Mouse (Mus musculus) lung, embryonic 15.5 days (tissue): Measurements from ENCODE around the gene Ldhc. TPM values are rescaled to one million over a fixed set of nuclear protein-coding genes. Genes with fewer than 3 reads are reported as not detected.

Experiments used
- ATAC-seq: fragments of 200-750 bp; cut with Nextera tagmentation; 2 replicates; pipeline ENCODE4 v1.8.0; 2017; ENCODE audit warnings: moderate number of reproducible peaks, borderline replicate concordance; ENCODE audit not compliant: low FRiP score, low TSS enrichment; ENCODE audit errors: extremely low read depth
- H3K27ac ChIP-seq: fragments of 300-500 bp; sonication (generic); 2 replicates; pipeline ENCODE4 v1.5.1; 2015; ENCODE audit warnings: moderate library complexity, mild to moderate bottlenecking, inconsistent platforms
- H3K27me3 ChIP-seq: fragments of 300-500 bp; sonication (generic); 2 replicates; pipeline ENCODE4 v1.6.1; 2015; ENCODE audit warnings: inconsistent platforms
- H3K36me3 ChIP-seq: fragments of 300-500 bp; sonication (generic); 2 replicates; pipeline ENCODE4 v1.6.1; 2015; ENCODE audit warnings: inconsistent platforms
- H3K4me1 ChIP-seq: fragments of 300-500 bp; sonication (generic); 2 replicates; pipeline ENCODE4 v1.6.1; 2015; ENCODE audit warnings: inconsistent platforms
- H3K4me2 ChIP-seq: fragments of 300-500 bp; sonication (generic); 2 replicates; pipeline ENCODE4 v1.6.1; 2015; ENCODE audit warnings: inconsistent platforms, mild to moderate bottlenecking, moderate library complexity
- H3K4me3 ChIP-seq: fragments of 300-500 bp; sonication (generic); 2 replicates; pipeline ENCODE4 v1.5.1; 2015; ENCODE audit warnings: mild to moderate bottlenecking, inconsistent platforms
- H3K9ac ChIP-seq: fragments of 300-500 bp; sonication (generic); 2 replicates; pipeline ENCODE4 v1.6.1; 2015; ENCODE audit warnings: inconsistent platforms
- H3K9me3 ChIP-seq: fragments of 300-500 bp; sonication (generic); 2 replicates; pipeline ENCODE4 v1.6.1; 2016; ENCODE audit warnings: inconsistent platforms
- WGBS: fragments of 180-500 bp; shearing (Covaris S2); methylation state at CpG from one replicate; pipeline ENCODE4 v1.1.7; 2015; 5-methylcytosine and 5-hydroxymethylcytosine counted together
- polyA plus RNA-seq: library from polyadenylated mRNA; unstranded; fragments of >200 nt; fragmentation: Nextera tagmentation; extraction: Ambion mirVana; gene quantifications from 2 replicates; pipeline ENCODE4 v1.2.1, GENCODE M21; 2015

The Ldhc gene
- polyA plus RNA-seq, 1 experiment from 2014 or later = 0.14 TPM

GRCm38 (mm10) chr7:46834994-46835610 lies 25.9 kb upstream of the Ldhc start:
- Histone ChIP-seq H3K27me3 (no peaks in the 10 kb centered on the region), H3K36me3 (no peaks in the 10 kb centered on the region), H3K4me2 (no peak overlapping the region), H3K4me3 (no peak overlapping the region), H3K9me3 (no peaks in the 10 kb centered on the region), H3K4me1 (peaks cover 61% of the 10 kb centered on the region), H3K27ac (no peak overlapping the region), H3K9ac (no peak overlapping the region)
- WGBS = 47% methylated on average over 11 of the region's 14 CpGs
- ATAC-seq = no peak

GRCm38 (mm10) chr7:46836357-46836756 lies 24.6 kb upstream of the Ldhc start:
- no peaks in the 10 kb centered on the region for H3K36me3 ChIP-seq
- no peak overlapping the region for H3K9ac ChIP-seq
- H3K27ac ChIP-seq = no peak overlapping the region
- no peak overlapping the region for H3K4me2 ChIP-seq
- no peaks in the 10 kb centered on the region for H3K27me3 ChIP-seq
- H3K4me1 ChIP-seq = peaks cover 64% of the 10 kb centered on the region
- WGBS = 67% methylated on average over 5 of the region's 5 CpGs
- H3K9me3 ChIP-seq = no peaks in the 10 kb centered on the region
- H3K4me3 ChIP-seq = no peak overlapping the region
- no peak for ATAC-seq

GRCm38 (mm10) chr7:46837073-46837472 lies 23.9 kb upstream of the Ldhc start:
- H3K9me3 ChIP-seq = no peaks in the 10 kb centered on the region
- H3K4me3 ChIP-seq = no peak overlapping the region
- no peaks in the 10 kb centered on the region for H3K27me3 ChIP-seq
- no peak for ATAC-seq
- peaks cover 64% of the 10 kb centered on the region for H3K4me1 ChIP-seq
- no peaks in the 10 kb centered on the region for H3K36me3 ChIP-seq
- peak overlapping the region; percentile 91; the same call in 1 of the 2 replicates for H3K27ac ChIP-seq
- H3K4me2 ChIP-seq = no peak overlapping the region
- no peak overlapping the region for H3K9ac ChIP-seq
- 75% methylated on average over 5 of the region's 5 CpGs for WGBS

GRCm38 (mm10) chr7:46838104-46838671 lies 22.8 kb upstream of the Ldhc start:
- ATAC-seq = peak; percentile 47; the same call in 1 of the 2 replicates
- peaks cover 61% of the 10 kb centered on the region for H3K4me1 ChIP-seq

GRCm38 (mm10) chr7:46838891-46839302 lies 22.1 kb upstream of the Ldhc start:
- H3K36me3 ChIP-seq = no peaks in the 10 kb centered on the region
- H3K4me2 ChIP-seq = peak overlapping the region; percentile 34
- ATAC-seq = peak; percentile 80
- no peaks in the 10 kb centered on the region for H3K9me3 ChIP-seq
- H3K27ac ChIP-seq = peak overlapping the region; percentile 91
- H3K9ac ChIP-seq = no peak overlapping the region
- no peak overlapping the region for H3K4me3 ChIP-seq
- peaks cover 55% of the 10 kb centered on the region for H3K4me1 ChIP-seq
- WGBS = 7% methylated on average over 8 of the region's 8 CpGs
- H3K27me3 ChIP-seq = no peaks in the 10 kb centered on the region

More at GRCm38 (mm10) chr7:46838104-46838671, 22.8 kb upstream of the Ldhc start:
- Histone ChIP-seq H3K4me3 (no peak overlapping the region), H3K9me3 (no peaks in the 10 kb centered on the region), H3K36me3 (no peaks in the 10 kb centered on the region), H3K27ac (peak overlapping the region; percentile 91), H3K27me3 (no peaks in the 10 kb centered on the region), H3K9ac (peak overlapping the region; percentile 38; the same call in 1 of the 2 replicates), H3K4me2 (peak overlapping the region; percentile 34)
- WGBS = 2% methylated on average over 9 of the region's 9 CpGs

GRCm38 (mm10) chr7:46839446-46839845 lies 21.6 kb upstream of the Ldhc start:
- H3K4me2 ChIP-seq = peak overlapping the region; percentile 34

GRCm38 (mm10) chr7:46839861-46840260 lies 21.1 kb upstream of the Ldhc start:
- Histone ChIP-seq H3K27ac (peak overlapping the region; percentile 91), H3K4me3 (no peak overlapping the region), H3K27me3 (no peaks in the 10 kb centered on the region), H3K36me3 (no peaks in the 10 kb centered on the region), H3K4me2 (0 out of 2 replicates have a peak overlapping the region, but pooled peaks have one; percentile 16), H3K9me3 (no peaks in the 10 kb centered on the region), H3K9ac (no peak overlapping the region), H3K4me1 (peaks cover 62% of the 10 kb centered on the region)
- 73% methylated on average over 5 of the region's 5 CpGs for WGBS
- no peak for ATAC-seq

More at GRCm38 (mm10) chr7:46839446-46839845, 21.6 kb upstream of the Ldhc start:
- H3K4me3 ChIP-seq = no peak overlapping the region
- H3K4me1 ChIP-seq = peaks cover 58% of the 10 kb centered on the region
- peak; percentile 0; the same call in 1 of the 2 replicates for ATAC-seq
- WGBS = 40% methylated on average over 7 of the region's 7 CpGs
- no peaks in the 10 kb centered on the region for H3K36me3 ChIP-seq
- H3K9ac ChIP-seq = no peak overlapping the region
- no peaks in the 10 kb centered on the region for H3K9me3 ChIP-seq
- peak overlapping the region; percentile 91 for H3K27ac ChIP-seq
- H3K27me3 ChIP-seq = no peaks in the 10 kb centered on the region

- ATAC-seq = peak; percentile 25; the same call in 1 of the 2 replicates
- H3K4me3 ChIP-seq = no peak overlapping the region
- peak overlapping the region; percentile 16; the same call in 1 of the 2 replicates for H3K4me2 ChIP-seq
- WGBS = 20% methylated on average over 4 of the region's 4 CpGs
- H3K27ac ChIP-seq = peak overlapping the region; percentile 91
- H3K36me3 ChIP-seq = no peaks in the 10 kb centered on the region
- no peaks in the 10 kb centered on the region for H3K27me3 ChIP-seq
- H3K4me1 ChIP-seq = peaks cover 67% of the 10 kb centered on the region
- H3K9me3 ChIP-seq = no peaks in the 10 kb centered on the region
- no peak overlapping the region for H3K9ac ChIP-seq
Observed at GRCm38 (mm10) chr7:46840326-46840725, 20.7 kb upstream of the Ldhc start.

GRCm38 (mm10) chr7:46840787-46841525 lies 20.0 kb upstream of the Ldhc start, which contains the start of gene Ldha:
TSS of gene Ldha (plus strand) at chr7:46841475.
- WGBS = 36% methylated on average over 6 of the region's 6 CpGs
- H3K27ac ChIP-seq = peak within 1 kb of the TSS; percentile 91
- no peaks in the 10 kb centered on the region for H3K9me3 ChIP-seq
- no peak for ATAC-seq
- H3K4me1 ChIP-seq = peaks cover 68% of the 10 kb centered on the region
- no peaks in the 10 kb centered on the region for H3K36me3 ChIP-seq
- no peak within 1 kb of the TSS for H3K4me3 ChIP-seq
- no peaks in the 10 kb centered on the region for H3K27me3 ChIP-seq
- H3K4me2 ChIP-seq = peak within 1 kb of the TSS; percentile 16; the same call in 1 of the 2 replicates
- H3K9ac ChIP-seq = no peak within 1 kb of the TSS

- Histone ChIP-seq H3K4me3 (no peak overlapping the region), H3K9me3 (no peaks in the 10 kb centered on the region), H3K27me3 (no peaks in the 10 kb centered on the region), H3K36me3 (no peaks in the 10 kb centered on the region), H3K9ac (no peak overlapping the region), H3K4me2 (no peak overlapping the region), H3K27ac (no peak overlapping the region), H3K4me1 (peaks cover 72% of the 10 kb centered on the region)
- WGBS = 32% methylated on average over 3 of the region's 5 CpGs
- no peak for ATAC-seq
Observed at GRCm38 (mm10) chr7:46842278-46842677, 18.7 kb upstream of the Ldhc start.

- ATAC-seq = no peak
- H3K9ac ChIP-seq = no peak overlapping the region
- no peaks in the 10 kb centered on the region for H3K27me3 ChIP-seq
- WGBS = 78% methylated on average over 4 of the region's 4 CpGs
- no peak overlapping the region for H3K4me3 ChIP-seq
- H3K4me2 ChIP-seq = no peak overlapping the region
- H3K36me3 ChIP-seq = peaks cover 11% of the 10 kb centered on the region
- no peaks in the 10 kb centered on the region for H3K9me3 ChIP-seq
- H3K27ac ChIP-seq = no peak overlapping the region
- H3K4me1 ChIP-seq = peaks cover 64% of the 10 kb centered on the region
Observed at GRCm38 (mm10) chr7:46843576-46843975, 17.4 kb upstream of the Ldhc start.
